Mouse (Mus musculus): ENCODE measurements at regions not wholly inside any gene's neighbourhood (a gene's known extent, or its start where the extent isn't known, plus 50 kb on each side); places are given as distances from the start of the nearest gene placed in this dataset.

- Histone ChIP-seq H3K4me3 (no peak overlapping the region), H3K27ac (no peak overlapping the region)
- DNase-seq (ENCODE audit: low spot score in 2 of 2) = no peak
- TF ChIP-seq CTCF (conservative IDR thresholded peaks at IDR 0.05) = no peak
These were observed 114.5 kb downstream of the Dhx35 start for GRCm38 (mm10) chr2:158909086-158909485.

DNA sequence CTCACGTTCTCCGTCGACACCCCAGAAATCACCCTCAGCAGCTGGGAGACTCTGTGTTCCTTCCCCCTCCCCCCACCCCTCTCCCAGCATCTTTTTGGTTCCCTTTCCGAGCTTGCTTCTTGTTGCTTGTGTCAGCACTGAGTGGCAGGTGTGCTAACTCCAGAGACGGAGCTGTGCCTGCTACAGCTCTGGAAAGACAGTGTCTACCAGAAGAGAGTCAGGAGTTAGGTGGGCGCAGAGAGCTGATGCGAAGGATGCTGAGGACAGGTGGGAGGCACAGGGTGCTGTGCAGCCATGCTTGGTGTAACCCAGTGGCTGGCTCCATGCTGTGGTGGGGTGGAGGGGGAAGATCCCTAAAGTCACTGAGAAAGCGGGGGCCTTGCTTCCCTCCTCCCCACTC is 115.7 kb downstream of the Dhx35 start:
- no peak for DNase-seq (ENCODE audit: low spot score in 2 of 2)
- TF ChIP-seq CTCF (conservative IDR thresholded peaks at IDR 0.05) = no peak
- no peak overlapping the region for H3K4me3 ChIP-seq

DNA sequence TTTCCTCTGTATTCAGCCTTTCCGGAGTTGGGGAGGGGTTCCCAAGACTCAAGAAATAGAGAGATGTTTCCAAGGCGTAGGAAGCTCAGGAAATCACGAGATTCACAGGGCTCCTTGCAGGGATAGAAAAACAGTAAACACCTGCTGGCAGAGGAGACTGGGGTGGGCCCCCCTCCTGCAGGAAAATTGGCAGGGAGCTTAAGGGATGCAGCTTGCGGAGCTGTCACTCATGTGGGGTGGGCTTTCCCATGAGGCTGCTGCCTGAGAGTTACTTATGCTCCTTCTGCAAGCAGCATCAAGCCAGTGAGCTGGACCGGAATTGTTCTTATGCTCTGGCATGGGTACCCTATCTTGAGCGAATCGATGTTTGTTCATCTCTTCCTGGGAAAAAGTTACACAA is 116.6 kb downstream of the Dhx35 start:
- no peak overlapping the region for H3K4me3 ChIP-seq
- DNase-seq (ENCODE audit: low spot score in 2 of 2) = peak in 1 of 2 experiments; percentile 5
- no peak overlapping the region for H3K27ac ChIP-seq
- no peak for TF ChIP-seq CTCF (conservative IDR thresholded peaks at IDR 0.05)

More for the DNA sequence above, 115.7 kb downstream of the Dhx35 start:
- no peak overlapping the region for H3K27ac ChIP-seq

GRCm38 (mm10) chr2:158912631-158913258 is 118.1 kb downstream of the Dhx35 start:
- Histone ChIP-seq H3K27ac (no peak overlapping the region), H3K4me3 (no peak overlapping the region)
- TF ChIP-seq CTCF (conservative IDR thresholded peaks at IDR 0.05) = peak; percentile 93
- DNase-seq (ENCODE audit: low spot score in 2 of 2) = peak; percentile 56 to 73

DNA sequence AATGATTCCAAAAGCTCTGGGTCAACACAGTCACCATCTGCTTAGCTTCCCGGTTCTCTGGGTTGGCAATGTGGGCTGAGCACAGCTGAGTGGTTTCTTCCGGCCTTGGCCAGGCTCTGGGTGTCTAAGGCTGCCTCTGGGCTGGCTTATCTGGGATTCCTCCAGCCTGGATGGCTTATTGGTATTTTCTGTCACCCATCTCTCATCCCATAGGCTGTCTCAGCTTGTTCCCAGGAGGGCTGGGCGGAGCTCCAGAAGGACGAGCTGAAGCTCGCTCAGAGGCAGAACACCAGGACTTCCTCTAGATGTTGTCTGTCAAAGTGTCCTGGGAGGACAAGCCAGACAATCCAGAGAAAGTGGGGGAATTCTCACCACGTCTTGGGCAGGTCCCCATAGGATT is 122.8 kb downstream of the Dhx35 start:
- no peak for TF ChIP-seq CTCF (conservative IDR thresholded peaks at IDR 0.05)
- DNase-seq (ENCODE audit: low spot score in 2 of 2) = peak in 1 of 2 experiments; percentile 15
- Histone ChIP-seq H3K4me3 (no peak overlapping the region), H3K27ac (no peak overlapping the region)

- TF ChIP-seq CTCF (conservative IDR thresholded peaks at IDR 0.05) = no peak
- H3K4me3 ChIP-seq = no peak overlapping the region
- DNase-seq (ENCODE audit: low spot score in 2 of 2) = peak; percentile 14 to 42
- peak overlapping the region; percentile 36; the same call in 1 of the 2 replicates for H3K27ac ChIP-seq
These were observed 123.7 kb downstream of the Dhx35 start for GRCm38 (mm10) chr2:158918312-158918711.

- Histone ChIP-seq H3K4me3 (no peak overlapping the region), H3K27ac (no peak overlapping the region)
- DNase-seq (ENCODE audit: low spot score in 2 of 2) = no peak
- TF ChIP-seq CTCF (conservative IDR thresholded peaks at IDR 0.05) = no peak
These were observed 127.0 kb downstream of the Dhx35 start for GRCm38 (mm10) chr2:158921342-158922255.

DNA sequence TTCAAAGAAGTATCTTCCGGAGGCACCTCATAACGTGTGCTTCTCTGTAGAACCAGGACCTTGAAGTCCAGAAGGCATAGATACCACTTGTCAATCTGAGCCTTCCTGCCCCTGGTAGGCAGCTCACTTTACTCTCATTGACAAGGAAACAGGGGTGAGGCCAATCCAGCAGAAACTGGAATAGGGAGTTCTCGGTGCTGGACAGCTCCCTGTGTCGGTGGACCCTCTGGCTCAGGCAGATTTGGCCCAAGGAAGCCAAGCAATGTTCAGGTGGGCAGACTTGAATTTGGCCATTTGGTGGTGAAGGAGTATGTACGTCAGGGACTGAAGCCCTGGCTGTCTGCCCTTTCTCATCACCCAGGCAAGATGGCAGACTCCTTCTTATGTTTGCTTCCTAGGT is 128.2 kb downstream of the Dhx35 start:
- no peak overlapping the region for H3K4me3 ChIP-seq
- H3K27ac ChIP-seq = no peak overlapping the region
- no peak for TF ChIP-seq CTCF (conservative IDR thresholded peaks at IDR 0.05)
- DNase-seq (ENCODE audit: low spot score in 2 of 2) = no peak

DNA sequence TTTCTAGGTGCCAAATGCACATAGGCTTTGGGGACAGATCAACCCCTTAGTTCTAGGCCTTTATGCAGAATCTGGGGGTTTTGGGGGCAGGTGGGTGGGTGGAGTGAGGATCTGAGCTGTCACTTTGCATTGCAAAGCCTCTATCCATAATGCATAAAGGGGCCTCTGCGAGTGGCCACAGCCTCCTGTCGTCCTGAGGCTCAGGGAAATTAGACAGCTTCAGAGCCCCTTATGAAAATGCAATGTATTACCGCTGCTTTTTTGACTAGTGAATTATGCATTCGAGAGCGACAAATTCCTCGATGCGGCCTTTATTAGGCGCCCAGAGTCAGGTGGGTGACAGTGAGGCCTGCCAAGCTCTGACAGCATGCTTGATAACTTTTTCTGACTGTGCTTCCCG is 134.9 kb downstream of the Dhx35 start:
- H3K27ac ChIP-seq = no peak overlapping the region
- H3K4me3 ChIP-seq = no peak overlapping the region
- TF ChIP-seq CTCF (conservative IDR thresholded peaks at IDR 0.05) = no peak
- no peak for DNase-seq (ENCODE audit: low spot score in 2 of 2)

GRCm38 (mm10) chr2:158937948-158938565 is 143.4 kb downstream of the Dhx35 start:
- peak; percentile 24 to 56 for DNase-seq (ENCODE audit: low spot score in 2 of 2)
- no peak overlapping the region for H3K4me3 ChIP-seq
- no peak overlapping the region for H3K27ac ChIP-seq
- no peak for TF ChIP-seq CTCF (conservative IDR thresholded peaks at IDR 0.05)

- DNase-seq (ENCODE audit: low spot score in 2 of 2) = no peak
- Histone ChIP-seq H3K27ac (no peak overlapping the region), H3K4me3 (no peak overlapping the region)
- TF ChIP-seq CTCF (conservative IDR thresholded peaks at IDR 0.05) = no peak
These were observed 154.8 kb downstream of the Dhx35 start for GRCm38 (mm10) chr2:158949418-158949817.

GRCm38 (mm10) chr2:158951061-158951460 is 156.5 kb downstream of the Dhx35 start:
- H3K4me3 ChIP-seq = no peak overlapping the region
- no peak for DNase-seq (ENCODE audit: low spot score in 2 of 2)
- no peak for TF ChIP-seq CTCF (conservative IDR thresholded peaks at IDR 0.05)
- no peak overlapping the region for H3K27ac ChIP-seq

DNA sequence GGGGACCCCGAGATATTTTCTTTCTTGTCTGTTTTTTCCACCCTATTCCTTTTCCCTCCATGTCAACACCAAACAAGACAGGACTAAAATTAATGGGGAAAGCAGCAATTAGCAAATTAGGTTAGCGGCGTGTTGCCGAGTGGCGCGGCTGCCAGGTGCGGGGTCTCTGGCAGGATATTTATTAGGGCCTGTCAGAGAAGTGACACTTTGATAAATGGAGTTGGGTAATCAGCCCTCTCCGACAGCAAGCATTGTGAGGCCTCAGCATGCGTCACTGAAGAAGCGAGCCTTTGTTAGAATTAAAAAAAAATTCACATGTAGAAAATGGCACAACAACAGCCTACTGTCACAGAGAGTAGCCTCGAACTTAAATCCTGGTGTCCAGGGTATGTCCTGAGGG is 162.3 kb downstream of the Dhx35 start:
- no peak for DNase-seq (ENCODE audit: low spot score in 2 of 2)
- H3K4me3 ChIP-seq = no peak overlapping the region

More for the DNA sequence above, 162.3 kb downstream of the Dhx35 start:
- no peak overlapping the region for H3K27ac ChIP-seq
- TF ChIP-seq CTCF (conservative IDR thresholded peaks at IDR 0.05) = no peak
